Mouse (Mus musculus) urinary bladder, postnatal 36 days (tissue): ENCODE data around the gene Filip1.
"Not testable (repeated sequence)": the region's sequence is repeated elsewhere in the genome, so short reads cannot be mapped to it uniquely, and the experiment has no call there.

Experiments
- DNase-seq, 2 experiments: peaks; one replicate each; pipeline ENCODE4 v3.0.0; 2022; ENCODE audit warnings: low spot score in 2 of 2, mixed read lengths in 1 of 2

The Filip1 gene

GRCm38 (mm10) chr9:80012751-80013150, at the start of gene Filip1:
Gene Filip1 (minus strand): TSS chr9:80012851.
- DNase-seq = no peak

GRCm38 (mm10) chr9:80057690-80058089, 45.0 kb upstream of the Filip1 start:
- DNase-seq = no peak

DNA sequence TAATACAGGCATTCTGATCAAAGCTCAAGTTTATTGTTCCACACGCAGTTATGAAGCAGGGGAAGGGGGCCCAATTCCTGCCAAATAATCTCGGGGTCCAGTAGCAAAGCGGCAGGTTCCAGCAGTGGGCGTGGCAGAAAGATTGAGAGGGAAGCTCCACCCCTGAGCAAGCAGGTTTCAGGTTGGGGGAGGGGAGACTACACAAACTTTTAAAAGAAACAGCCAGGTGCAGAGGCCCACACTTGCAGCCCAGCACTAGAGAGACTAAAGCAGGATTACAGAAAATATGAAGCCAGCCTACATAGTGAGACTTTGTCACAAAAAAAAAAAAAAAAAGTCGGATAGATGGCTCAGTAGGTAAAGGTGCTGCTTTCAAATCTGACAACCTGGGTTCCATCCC, 40.3 kb upstream of the Filip1 start:
- DNase-seq = no peak

- not testable (repeated sequence) for DNase-seq
These were observed 36.6 kb upstream of the Filip1 start for GRCm38 (mm10) chr9:80049271-80049670.

- DNase-seq = not testable (repeated sequence)
These were observed 31.6 kb upstream of the Filip1 start for GRCm38 (mm10) chr9:80044301-80044700.

DNA sequence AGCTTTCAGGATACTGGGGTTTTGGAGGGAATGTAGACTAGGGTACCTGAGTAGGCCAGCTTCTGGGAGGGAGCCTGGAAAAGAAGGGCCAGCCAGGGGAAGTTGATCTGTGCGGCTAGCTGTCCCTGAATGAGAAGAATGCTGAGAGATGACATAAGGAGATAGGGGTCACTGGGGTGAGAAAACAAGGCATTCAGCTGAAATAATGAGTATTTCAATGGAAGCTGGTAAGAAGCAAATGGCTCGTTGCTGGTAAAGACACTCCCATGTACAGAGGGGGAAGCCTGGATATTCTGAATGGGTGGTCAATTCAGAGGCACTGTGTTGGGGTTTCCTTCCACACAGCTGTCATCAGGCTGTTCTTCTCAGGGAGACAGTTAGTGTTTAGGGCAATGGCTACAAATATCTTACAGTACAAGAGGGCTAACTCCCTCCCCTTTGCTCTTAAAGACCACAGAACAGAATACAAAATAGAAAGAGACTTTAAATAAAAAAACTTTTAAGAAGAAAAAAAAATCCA, 26.7 kb upstream of the Filip1 start:
- no peak for DNase-seq

DNA sequence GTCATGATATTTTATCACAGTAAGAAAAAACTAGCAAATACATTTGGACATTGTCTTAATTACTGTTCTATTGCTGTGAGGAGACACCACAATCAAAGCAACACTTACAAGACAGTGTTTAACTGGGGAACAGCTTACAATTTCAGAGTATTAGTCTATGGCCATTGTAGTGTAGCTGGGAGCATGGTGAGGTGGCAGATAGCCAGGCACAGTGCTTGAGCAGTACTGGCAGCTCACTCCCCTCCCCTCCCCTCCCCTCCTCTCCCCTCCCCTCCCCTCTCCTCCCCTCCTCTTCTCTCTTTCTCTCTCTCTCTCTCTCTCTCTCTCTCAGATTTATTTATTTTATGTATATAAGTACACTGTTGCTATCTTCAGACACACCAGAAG, 25.3 kb upstream of the Filip1 start:
- no peak for DNase-seq

DNA sequence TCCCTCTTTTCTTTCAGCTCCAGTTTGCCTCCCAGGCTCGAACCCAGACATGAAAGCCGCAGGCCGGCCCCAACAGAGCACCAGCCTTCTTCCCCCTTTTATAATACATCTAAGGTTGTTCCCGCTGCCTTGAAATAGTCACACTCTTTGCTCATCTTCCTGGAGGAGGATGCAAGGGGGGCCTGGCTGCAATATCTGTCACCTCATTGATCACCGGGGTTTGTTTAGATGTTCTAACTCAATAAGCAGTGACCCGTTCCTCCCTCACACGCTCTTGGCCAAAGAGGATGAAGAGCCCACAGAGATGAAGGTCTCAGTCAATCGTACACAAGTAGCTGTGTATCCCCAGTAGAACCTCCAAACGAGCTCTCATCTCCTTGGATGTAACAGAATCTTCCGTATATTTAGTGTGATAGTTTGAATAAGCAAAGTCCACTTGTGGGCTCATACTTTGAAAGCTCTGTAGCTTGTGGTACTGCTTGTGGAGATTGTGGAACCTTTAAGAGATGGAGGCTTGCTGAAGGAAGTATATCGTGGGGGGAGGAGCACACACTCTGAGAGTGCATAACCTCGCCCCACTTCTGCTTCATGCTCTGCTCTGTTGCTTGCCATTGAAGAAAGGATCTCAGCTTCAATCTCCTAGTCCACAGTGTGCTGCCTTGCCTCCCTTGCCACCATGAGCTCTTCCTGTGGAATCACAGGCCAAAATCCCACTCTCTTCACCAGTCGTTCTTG, 24.8 kb upstream of the Filip1 start:
- no peak for DNase-seq

DNA sequence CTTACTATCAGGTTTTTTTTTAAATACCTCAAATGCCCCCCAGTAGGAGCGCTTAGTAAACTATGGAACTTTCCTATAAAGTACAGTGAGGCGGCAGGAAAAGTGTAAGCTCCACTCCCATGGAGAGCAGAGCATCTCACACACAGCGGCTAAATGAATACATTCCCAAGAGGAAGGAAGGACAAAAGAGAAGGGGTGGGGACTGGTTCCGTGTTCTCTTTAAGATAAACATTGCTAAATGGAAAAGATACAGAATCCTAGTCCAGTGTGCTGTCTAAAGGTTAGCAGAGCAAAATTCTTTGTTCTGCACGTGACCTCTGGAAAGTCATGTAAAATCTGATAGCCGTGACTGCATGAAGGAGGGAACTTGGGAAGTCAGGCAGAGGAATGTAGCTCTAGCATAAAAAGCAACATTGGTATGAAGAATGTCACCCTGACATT, 13.9 kb upstream of the Filip1 start:
- no peak for DNase-seq

GRCm38 (mm10) chr9:80026017-80026416, 13.4 kb upstream of the Filip1 start:
- DNase-seq = peak; percentile 37 to 38

DNA sequence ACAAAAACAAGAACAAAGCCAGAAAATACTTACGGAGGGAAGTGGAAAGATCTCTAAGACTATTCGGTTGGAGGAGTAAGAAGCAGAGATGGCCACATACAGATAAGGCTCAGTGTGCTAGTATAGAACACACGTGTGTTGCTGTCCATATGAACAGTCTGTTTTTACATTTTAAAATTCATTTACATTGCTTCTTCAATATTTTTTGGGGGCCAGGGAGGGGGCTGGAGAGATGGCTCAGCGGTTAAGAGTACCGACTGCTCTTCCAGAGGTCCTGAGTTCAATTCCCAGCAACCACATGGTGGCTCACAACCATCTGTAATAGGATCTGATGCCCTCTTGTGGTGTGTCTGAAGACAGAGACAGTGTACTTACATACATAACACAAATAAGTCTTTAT, 12.7 kb upstream of the Filip1 start:
- DNase-seq = not testable (repeated sequence)

GRCm38 (mm10) chr9:80022821-80023220, 10.2 kb upstream of the Filip1 start:
- DNase-seq = no peak

DNA sequence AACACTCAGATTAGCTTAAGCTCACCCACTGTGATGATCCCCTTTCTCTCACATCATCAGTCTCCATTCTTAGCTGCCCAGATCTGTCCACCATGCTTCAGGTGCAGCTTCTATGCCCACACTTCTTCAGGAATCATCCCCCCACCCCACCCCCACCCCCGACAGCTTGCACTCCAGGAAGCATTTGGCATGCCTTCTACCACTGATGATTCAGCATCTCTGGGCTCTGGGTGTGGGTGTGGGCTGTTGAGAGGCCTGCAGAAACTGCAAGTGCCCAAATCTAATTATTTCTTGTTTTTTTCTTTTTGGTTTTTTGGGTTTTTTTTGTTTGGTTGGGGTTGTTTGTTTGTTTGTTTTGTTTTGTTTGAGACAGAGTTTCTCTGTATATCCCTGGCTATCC, 9.0 kb upstream of the Filip1 start:
- DNase-seq = no peak

DNA sequence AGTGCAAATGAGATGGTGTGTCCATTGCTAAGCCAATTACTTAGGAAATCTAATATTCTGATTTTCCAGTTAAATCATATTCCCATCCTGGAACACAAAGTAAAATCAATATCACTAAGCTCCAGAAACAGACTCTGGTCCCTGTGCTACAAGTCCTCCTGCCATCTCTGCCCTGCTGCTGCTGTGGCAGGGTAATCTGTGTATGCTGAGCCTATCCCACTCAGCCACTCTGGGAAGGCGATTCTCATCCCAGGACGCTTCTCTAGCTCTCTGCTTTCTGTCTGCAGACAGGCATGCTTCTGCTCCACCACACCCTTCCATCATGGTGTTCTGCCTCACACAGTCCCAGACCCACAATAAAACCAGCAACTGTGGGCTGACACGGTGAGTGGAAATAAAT, 7.8 kb upstream of the Filip1 start:
- DNase-seq = no peak

- no peak for DNase-seq
These were observed 635 bp downstream of the Filip1 start for GRCm38 (mm10) chr9:80012016-80012415.

GRCm38 (mm10) chr9:80002394-80003188, 10.1 kb downstream of the Filip1 start:
- peak; percentile 78 to 83 for DNase-seq

GRCm38 (mm10) chr9:79997282-79997681, 15.4 kb downstream of the Filip1 start:
- DNase-seq = no peak

- DNase-seq = no peak
These were observed 18.4 kb downstream of the Filip1 start for GRCm38 (mm10) chr9:79994296-79994695.

- no peak for DNase-seq
These were observed 19.6 kb downstream of the Filip1 start for GRCm38 (mm10) chr9:79993066-79993465.

DNA sequence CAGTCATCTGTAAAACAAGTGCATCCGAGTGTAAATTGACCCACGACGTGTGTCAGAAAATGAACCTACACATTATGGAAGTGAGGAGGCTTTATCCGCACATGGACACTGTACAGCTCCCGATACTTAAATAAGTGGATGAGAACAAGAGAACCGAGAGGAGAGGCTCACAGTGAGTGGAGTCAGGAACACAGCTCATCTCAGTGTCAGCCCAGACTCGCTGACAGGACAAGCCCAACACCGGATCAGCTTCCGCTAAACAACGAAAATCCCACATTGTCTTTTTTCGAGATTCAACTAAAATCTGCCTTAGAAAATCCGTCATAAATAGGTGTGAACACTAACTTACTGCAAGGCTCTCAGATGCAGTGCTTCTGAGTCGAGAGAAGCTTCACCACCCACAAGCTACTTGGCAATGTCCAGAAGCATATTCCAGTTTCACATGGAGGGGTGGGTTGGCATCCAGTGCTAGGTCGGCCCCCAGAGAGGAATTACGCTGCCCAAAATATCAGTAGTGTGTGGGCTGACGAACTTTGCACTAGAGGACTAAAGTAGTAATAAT, 22.1 kb downstream of the Filip1 start:
- no peak for DNase-seq

GRCm38 (mm10) chr9:79989703-79990102, 22.9 kb downstream of the Filip1 start:
- DNase-seq = no peak

- DNase-seq = no peak
These were observed 23.6 kb downstream of the Filip1 start for GRCm38 (mm10) chr9:79989061-79989460.

DNA sequence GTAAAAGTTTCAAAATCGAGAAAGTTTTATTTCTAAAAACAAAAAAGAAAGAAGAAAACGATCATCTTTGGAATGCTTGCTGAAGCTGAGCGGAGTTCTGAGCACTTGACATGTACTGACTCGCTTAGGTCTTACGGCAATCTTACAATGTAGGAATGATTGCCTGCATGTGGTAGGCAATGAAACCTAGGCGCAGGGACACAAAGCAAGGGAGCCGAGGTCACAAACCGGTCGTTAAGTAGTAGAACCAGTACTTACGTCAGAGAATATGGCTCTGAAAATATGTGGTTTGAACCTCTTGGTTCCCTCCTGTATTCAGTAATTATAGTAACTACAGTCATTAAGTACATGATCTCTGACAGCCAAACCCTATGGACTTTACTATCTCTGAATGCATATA, 29.4 kb downstream of the Filip1 start:
- no peak for DNase-seq
